Mouse (Mus musculus) splenic B cell, adult 2 months (primary cell): ENCODE measurements around the gene Pla2g3.

Experiments used
- DNase-seq: peaks from one replicate; pipeline ENCODE4 v3.0.0-alpha.2; 2011; ENCODE audit warnings: low read depth, low spot score
- H3K27me3 ChIP-seq: 2 replicates; pipeline ENCODE4 v1.6.1; 2012; ENCODE audit warnings: mild to moderate bottlenecking, low read length, moderate library complexity, mixed read lengths; ENCODE audit not compliant: control insufficient read depth, poor library complexity, insufficient read depth, severe bottlenecking
- H3K36me3 ChIP-seq: 2 replicates; pipeline ENCODE4 v1.6.1; 2012; ENCODE audit warnings: mild to moderate bottlenecking, low read length, moderate library complexity, mixed read lengths; ENCODE audit not compliant: control insufficient read depth, poor library complexity, insufficient read depth, severe bottlenecking

Pla2g3 gene

GRCm38 (mm10) chr11:3521339-3522224 lies 33.5 kb downstream of the Pla2g3 start:
- no peaks in the 10 kb centered on the region for H3K36me3 ChIP-seq
- no peak for DNase-seq
- no peaks in the 10 kb centered on the region for H3K27me3 ChIP-seq

DNA sequence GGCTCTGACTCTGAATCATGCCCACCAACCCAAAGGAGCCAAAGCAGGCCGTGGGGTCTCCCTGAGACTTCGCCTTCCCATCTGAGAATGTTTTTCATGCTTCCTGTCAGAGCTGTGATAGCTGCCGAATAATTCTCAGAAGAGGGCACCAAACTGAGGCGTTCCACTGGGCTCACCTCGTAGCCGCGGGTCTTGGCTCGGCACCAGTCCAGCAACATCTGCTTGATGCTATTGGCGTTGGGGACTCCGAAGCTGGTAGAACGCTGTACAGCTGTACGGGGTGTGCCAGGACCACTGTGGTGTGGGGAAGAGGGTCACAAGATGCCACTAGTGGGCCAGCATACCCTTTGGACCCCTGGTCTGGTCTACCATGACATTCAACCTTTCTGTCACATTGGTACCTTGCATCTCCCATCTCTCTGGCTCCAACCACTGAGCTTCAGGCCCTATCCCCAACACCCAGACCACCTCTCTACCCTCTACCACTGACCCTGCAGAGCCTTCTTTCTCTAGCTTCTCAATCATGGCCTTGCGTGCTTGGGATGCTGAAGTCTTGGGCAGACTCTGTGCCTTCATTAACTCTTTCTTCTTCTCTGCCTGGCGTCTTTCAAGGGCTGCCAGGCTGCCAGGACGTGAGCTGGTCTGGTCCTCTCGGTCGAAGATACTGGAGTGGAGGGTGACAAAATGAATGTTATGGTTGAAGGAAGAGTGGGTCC lies 34.4 kb downstream of the Pla2g3 start:
- DNase-seq: no peak
- H3K36me3 ChIP-seq: no peaks in the 10 kb centered on the region

GRCm38 (mm10) chr11:3523840-3524582 lies 35.9 kb downstream of the Pla2g3 start:
- no peak for DNase-seq
- Histone ChIP-seq H3K27me3 (no peaks in the 10 kb centered on the region), H3K36me3 (no peaks in the 10 kb centered on the region)

More for the DNA sequence above, 34.4 kb downstream of the Pla2g3 start:
- no peaks in the 10 kb centered on the region for H3K27me3 ChIP-seq

DNA sequence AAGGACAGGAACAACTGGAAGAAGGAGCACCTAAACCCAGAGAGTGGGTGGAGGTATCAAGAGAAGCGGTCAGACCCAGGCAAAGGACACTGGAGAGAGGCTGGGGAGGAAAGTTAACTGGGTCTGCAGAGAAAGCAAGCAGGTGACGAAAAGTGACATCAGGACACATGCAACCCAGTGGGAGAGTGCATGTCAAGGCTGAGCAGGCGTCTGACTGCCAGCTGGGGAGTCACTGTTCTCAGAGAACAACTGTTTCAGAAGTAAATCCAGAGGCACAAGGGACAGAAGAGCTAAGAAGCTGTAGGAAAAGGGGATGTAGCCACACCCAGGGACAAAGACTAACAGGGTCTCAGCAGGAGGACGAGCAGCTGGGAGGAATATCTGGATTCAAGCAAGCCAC lies 37.5 kb downstream of the Pla2g3 start:
- no peak for DNase-seq
- no peaks in the 10 kb centered on the region for H3K36me3 ChIP-seq
- H3K27me3 ChIP-seq: no peaks in the 10 kb centered on the region

DNA sequence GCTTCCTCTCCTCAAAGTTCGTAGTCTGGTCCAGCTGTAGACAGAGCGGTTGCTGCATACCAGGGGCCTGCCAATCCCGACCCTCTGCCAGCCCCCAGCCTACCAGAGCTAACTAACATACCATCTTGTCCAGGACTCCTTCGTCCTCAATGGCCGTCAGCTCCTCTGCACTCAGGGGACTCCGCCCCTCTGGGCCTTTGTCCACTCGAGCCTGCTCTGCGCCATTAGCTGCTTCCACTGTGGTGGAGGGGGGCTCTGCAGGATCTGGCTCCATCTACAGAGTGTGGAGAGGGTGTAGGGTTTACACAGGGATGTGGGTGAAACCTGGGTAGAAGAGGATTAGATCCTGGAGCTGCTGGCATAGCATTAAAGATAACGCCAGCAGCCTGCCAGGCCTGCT lies 38.1 kb downstream of the Pla2g3 start:
- no peaks in the 10 kb centered on the region for H3K27me3 ChIP-seq
- DNase-seq: no peak
- H3K36me3 ChIP-seq: no peaks in the 10 kb centered on the region

- no peak for DNase-seq
- Histone ChIP-seq H3K27me3 (no peaks in the 10 kb centered on the region), H3K36me3 (no peaks in the 10 kb centered on the region)
Observed at GRCm38 (mm10) chr11:3526979-3527738, 39.1 kb downstream of the Pla2g3 start.

- H3K27me3 ChIP-seq: no peaks in the 10 kb centered on the region
- DNase-seq: no peak
- H3K36me3 ChIP-seq: no peaks in the 10 kb centered on the region
Observed at GRCm38 (mm10) chr11:3527766-3528165, 39.7 kb downstream of the Pla2g3 start.

GRCm38 (mm10) chr11:3528208-3528607 lies 40.1 kb downstream of the Pla2g3 start:
- DNase-seq: no peak
- Histone ChIP-seq H3K27me3 (no peaks in the 10 kb centered on the region), H3K36me3 (no peaks in the 10 kb centered on the region)

DNA sequence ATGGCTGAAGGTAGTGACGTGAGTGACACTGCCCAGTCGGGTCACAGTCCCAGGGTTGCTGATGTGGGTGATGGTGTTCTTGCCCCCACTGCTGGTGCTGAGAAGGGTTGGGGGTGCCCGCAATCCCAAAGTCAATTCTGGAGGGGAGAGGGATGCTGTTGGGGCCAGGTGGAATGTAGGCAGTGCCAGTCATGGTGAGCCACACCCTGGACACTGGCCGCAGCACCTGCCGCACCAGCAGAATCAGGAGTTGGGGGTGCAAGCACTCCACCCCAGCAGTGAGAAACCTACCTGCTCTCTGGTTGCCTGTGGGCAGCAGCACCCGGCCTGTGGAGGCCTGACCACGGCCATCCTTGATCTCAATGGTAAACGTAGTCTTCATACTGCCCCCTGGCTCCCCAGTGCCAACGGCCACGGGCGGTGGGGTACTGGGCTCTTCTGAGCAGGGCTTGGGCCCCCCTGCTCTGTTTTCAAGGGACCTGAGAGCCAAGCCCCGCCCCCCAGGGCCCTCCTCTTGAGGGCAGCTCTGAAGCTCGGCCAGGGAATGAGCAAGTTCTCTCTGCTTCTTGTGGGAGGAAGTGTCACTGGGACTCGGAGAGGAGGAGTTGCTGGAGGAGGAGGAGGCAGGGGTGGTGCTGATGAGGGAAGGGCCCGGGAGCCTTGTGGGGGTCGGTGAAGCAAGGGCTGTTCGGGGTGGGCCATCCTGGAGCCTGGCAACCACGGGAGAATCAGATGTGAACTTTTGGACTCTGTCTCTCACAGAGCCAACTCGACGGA lies 41.6 kb downstream of the Pla2g3 start:
- DNase-seq: no peak
- no peaks in the 10 kb centered on the region for H3K27me3 ChIP-seq

GRCm38 (mm10) chr11:3530731-3531130 lies 42.6 kb downstream of the Pla2g3 start:
- no peaks in the 10 kb centered on the region for H3K27me3 ChIP-seq
- no peak for DNase-seq
- no peaks in the 10 kb centered on the region for H3K36me3 ChIP-seq

More for the DNA sequence above, 41.6 kb downstream of the Pla2g3 start:
- H3K36me3 ChIP-seq: no peaks in the 10 kb centered on the region

GRCm38 (mm10) chr11:3531634-3532033 lies 43.5 kb downstream of the Pla2g3 start:
- DNase-seq: no peak
- H3K27me3 ChIP-seq: no peaks in the 10 kb centered on the region
- no peaks in the 10 kb centered on the region for H3K36me3 ChIP-seq

GRCm38 (mm10) chr11:3532101-3532931 lies 44.2 kb downstream of the Pla2g3 start:
- DNase-seq: no peak
- no peaks in the 10 kb centered on the region for H3K27me3 ChIP-seq
- no peaks in the 10 kb centered on the region for H3K36me3 ChIP-seq

DNA sequence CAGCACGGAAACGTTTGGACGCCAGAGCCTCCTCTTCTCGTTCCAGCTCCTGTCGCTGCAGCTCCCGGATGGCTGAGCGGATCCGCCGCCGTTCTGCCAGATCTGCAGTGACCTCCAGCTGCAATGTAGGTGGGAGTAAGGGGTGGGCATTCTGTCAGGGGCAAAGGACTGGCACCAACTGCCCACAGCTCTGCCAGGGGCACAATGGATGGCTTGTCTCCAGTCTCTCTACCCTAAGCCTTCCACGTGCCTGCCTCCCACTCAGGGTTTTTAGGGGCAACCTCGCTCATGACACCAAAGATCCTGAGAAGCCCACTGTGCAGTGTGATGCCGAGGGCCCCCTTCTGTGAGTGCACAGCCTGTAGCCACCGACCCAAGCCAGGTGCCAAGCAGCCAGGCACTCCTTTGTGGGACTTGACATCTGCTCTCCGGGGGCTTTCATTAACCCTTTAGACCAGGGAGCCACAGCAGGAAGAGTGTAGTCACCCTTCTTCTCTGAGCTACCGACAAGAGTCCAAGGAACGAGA lies 45.4 kb downstream of the Pla2g3 start:
- no peak for DNase-seq
- Histone ChIP-seq H3K27me3 (no peaks in the 10 kb centered on the region), H3K36me3 (no peaks in the 10 kb centered on the region)
